Mouse (Mus musculus): Measurements from ENCODE around the gene Igfals.

Igfals gene

DNA sequence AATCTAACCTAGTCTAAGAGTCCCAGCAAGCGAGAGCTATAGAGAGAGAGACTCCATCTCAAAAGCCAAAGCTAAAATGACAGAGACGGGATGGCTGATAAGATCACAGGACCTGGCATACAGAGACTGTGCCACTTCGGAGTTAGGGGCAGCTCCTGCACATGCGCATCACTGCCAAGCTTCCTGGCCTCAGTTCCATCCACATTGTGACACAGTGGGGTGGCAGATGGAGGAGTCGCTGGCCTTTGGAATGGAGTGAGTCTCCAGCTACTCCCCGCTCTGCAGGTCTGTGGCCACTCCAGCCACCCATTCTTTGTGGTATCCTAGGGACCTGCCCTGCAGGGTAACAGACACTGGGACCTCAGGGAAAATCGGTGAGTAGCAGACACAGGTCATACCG is at the start of gene Igfals:
Gene Igfals (plus strand): TSS at position 222 of the 400 bp plus-strand sequence.
- in situ Hi-C loops (cut with MboI, MseI), result no loop called here

DNA sequence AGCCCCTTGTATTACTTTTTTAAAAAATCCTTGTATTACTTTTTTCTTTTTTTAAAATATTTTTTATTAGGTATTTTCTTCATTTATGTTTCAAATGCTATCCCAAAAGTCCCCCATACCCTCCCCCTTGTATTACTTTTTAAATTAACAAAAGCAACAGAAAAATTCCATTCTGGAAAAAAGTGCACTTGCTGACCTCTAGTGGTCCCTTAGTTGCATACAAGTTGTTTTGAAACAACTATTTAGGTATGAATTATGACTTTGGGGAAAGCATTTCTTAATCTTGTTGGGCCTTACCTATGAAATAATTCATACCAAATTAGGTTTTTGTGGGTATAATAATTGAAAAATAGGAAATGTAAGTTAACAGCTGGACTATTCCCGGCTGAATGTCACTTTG is 48.3 kb upstream of the Igfals start:
- in situ Hi-C loops (cut with MboI, MseI), result loop anchor here (10.0 kb wide), 1 partner anchor 73 kb away; no protein-coding TSS in a partner anchor

DNA sequence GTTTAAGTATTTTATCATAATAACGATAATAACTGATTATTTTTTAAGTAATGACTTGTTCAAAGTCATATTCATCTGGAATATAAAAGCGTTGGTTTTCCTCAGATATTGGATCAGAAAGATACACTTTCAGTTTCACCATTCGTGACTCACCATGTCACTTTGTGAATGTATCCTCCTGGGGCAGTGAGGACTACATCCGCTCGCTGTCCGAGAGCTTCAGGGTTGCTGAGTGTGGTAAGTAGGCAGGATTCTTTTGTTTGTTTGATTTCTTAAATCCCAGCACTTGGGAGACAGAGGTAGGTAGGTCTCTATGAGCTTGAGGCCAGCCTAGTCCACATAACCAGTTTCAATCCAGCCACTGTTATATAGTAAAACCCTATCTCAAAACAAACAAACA is 47.6 kb upstream of the Igfals start:
- in situ Hi-C loops (cut with MboI, MseI), result loop anchor here (10.0 kb wide), 1 partner anchor 73 kb away; no protein-coding TSS in a partner anchor

DNA sequence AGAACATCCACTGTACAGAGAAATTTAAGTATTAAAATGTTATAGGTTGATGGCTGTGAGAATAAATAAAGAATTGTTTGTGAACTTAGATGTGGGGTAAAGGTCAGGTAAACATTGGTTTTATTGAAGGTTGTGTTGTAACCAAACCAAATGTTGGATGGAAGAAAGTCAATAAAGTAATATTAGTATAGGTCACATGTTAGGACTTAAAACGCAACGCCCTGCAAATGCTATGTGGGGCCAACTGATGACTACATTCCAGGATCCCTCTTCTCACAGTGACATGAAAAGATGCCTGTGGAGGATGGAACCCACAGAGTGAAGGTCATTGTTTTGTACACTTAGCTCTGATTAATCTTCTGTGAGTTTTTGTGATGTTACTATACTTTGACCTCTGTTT is 46.3 kb upstream of the Igfals start:
- in situ Hi-C loops (cut with MboI, MseI), result loop anchor here (10.0 kb wide), 1 partner anchor 75 kb away; no protein-coding TSS in a partner anchor

DNA sequence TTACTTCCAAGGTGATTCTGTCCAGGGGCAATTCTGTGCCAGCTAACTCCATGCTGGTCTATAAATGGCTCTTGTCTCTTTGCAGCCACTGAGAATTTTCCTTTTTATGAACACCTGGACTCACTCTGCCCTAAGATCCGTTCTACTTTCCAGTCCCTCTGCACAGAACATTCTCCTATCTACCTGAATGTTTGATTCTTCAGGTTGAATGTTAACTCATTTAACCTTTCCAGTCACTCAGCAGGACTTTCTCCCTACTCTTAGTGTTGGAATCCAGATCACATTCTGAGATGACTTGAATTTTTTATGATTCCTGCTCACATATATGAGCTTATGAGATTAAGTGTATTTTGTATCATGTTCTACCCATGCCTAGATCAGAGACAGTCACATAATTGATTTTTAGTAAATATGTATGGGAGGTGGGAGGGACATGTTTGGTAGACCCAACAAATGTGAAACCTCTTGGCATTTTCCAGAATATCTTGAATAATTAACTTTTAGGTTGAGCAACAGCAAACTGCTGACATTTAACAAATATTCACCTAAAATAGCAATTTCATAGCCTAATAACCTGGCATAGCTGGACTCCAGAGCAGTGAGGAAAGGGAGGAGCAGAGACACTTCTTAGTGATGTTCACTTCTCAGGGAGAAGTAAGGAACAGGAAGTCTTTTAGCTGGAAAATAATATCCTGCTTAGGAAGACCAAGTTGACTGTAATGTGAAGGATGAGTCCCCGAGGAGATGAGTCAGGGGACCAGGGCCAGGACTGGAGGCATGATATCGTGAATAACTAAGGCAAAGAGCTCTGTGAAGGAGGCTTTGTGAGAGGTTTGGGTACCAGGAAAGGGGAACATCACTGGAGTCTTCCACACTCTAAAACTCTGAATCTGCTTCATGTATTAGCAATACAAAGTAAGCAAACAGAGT is 44.2 kb upstream of the Igfals start:
- in situ Hi-C loops (cut with MboI, MseI), result no loop called here

DNA sequence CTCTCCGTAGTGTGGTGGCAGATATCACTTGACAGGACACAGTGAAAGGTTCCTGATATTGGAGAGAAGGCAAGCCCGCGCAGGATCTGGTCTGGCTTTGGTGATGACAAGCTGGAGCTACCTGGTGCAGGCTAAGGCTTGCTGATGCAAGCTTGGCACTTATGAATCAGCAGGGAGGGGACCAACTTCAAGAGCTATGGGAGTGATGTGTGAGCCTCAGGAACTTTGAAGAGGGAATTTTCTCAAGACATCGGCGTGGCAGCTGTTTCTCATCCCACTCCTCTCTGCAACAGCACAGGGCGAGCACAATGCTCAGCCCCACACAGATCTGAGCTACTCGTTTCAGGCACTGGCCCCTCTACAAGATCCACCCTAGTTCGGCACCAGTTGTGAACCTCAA is 26.0 kb upstream of the Igfals start, which contains the start of gene Hagh:
Gene Hagh (plus strand): TSS at position 302 of the 400 bp plus-strand sequence.
- in situ Hi-C loops (cut with MboI, MseI), result no loop called here

DNA sequence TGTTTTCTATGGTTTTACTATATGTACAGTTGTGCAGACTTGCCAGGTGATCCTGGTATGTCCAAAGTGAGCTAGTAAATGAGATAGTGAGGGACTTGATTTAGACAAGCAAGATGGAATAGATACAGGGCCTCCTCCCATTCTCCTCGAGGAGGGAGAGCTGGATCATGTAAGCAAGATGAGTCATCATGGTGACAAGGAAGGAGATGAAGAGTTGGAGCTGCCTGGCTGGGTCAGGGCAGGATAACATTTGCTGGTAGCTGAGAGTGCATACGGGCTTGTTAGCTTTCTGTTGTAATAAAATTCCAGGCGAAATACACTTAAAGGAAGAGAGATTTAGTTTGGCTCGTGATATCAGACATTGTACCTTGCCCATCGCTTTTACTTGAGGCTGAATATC is 25.5 kb upstream of the Igfals start:
- in situ Hi-C loops (cut with MboI, MseI), result no loop called here

DNA sequence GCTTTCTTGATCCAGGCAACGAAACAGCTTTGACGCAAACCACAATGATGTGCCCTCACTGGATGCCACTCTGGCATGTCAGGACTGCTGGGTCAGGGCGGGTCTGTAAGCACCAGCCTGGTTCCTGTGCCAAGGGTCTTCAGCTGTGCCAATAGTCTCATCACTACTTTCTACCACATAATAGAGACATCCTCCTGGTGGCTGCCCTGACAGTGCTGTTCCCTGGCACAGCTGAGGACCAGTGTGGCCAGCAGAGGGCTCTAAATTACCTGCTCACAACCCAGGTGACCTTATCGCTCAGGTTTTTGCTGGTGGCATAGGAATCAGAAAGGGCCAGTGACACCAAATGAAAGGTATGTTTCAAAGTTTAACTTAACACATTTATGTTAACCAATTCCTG is 24.7 kb upstream of the Igfals start:
- in situ Hi-C loops (cut with MboI, MseI), result no loop called here

DNA sequence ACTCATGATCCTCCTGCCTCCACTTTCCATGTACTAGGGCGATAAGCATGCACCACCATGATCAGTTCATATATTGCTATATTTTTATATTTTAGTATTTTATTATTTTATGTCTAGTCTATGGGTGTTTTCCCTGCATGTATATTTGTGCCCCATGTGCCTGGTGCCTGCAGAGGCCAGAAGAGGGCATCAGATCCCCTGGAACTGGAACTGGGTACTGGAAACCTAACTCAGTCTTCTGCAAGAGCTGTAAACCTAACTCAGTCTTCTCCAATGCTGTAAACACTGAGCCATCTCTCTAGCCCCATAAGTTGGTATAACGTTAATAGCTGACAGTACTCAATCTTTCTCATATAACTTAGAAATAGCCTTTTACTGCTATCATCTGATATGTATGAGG is 23.2 kb upstream of the Igfals start:
- in situ Hi-C loops (cut with MboI, MseI), result no loop called here

DNA sequence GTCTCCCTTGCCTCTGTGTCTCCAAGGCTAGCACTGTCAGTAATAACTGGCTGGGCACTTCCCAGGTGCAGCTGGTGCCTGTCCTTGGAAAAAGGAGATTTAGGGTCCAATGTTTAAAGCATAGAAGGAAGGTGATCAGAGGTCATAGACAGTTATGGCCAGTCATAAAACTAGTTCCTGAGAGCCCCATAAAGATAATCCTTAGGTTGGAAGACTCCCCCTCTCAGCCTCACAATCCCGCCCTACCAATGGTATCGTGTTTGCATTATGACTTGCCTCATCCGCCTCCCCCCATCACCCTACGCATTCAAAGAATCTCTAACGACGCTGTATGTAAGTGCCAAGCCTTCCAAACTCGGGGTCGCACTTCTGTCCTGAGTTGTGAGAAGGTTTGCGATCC is 21.3 kb upstream of the Igfals start:
- in situ Hi-C loops (cut with MboI, MseI), result no loop called here

DNA sequence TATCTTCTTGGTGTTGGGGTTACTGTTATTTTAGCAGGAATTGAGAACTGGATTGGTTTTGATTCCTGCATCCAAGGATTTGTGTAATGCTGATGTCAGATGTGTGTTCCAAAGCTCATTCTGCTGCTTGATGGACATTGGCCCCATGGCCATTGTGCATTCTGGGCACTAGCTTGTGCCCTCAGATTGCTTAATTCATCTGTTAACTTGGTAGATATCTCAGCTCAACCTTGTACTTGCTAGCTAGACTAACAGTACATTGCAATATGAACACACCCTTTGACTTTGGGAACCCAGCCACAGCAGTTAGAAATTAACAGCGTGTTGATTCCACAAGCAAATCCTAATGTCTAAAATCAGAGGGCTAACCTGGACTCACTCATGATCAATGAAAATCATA is 18.4 kb upstream of the Igfals start:
- in situ Hi-C loops (cut with MboI, MseI), result no loop called here

DNA sequence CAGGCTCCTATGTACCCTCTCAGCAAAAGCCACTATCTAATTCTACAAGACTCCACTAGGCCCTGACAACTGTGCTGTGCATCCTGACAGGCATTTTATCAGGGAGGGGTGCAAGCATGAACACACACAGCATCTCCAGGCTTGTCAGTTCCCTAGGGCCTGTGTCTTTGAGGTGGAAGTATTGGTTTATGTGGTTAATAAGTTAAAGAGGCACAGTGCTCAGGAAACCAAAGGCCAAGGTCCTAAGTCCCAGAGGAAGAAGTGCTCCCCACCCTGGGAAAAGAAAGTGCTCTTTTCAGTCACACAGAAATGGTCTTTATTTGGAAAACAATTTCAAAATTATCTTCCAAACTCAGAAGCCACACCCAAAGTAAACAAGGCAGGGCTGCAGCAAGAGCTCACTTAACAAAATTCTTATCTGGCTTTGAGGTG is 17.2 kb upstream of the Igfals start:
- in situ Hi-C loops (cut with MboI, MseI), result no loop called here

DNA sequence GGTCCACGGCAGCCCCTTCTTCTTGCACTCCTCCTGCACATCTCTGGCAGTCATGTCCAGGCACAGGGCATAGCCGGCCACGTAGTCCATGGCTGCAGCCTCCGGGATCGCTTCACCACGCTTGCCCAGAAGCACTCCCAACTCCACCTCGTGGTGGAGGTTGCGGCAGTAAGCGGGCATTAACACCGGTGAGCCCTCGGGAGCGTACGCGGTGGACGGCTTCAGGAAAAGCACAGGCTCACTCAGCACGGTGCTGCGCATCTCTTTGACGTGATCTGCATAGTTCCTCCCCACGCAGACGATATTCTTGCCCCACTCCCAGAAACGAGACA is 16.1 kb upstream of the Igfals start:
- in situ Hi-C loops (cut with MboI, MseI), result loop anchor here (5.0 kb wide), 1 partner anchor 43 kb away; no protein-coding TSS in a partner anchor

DNA sequence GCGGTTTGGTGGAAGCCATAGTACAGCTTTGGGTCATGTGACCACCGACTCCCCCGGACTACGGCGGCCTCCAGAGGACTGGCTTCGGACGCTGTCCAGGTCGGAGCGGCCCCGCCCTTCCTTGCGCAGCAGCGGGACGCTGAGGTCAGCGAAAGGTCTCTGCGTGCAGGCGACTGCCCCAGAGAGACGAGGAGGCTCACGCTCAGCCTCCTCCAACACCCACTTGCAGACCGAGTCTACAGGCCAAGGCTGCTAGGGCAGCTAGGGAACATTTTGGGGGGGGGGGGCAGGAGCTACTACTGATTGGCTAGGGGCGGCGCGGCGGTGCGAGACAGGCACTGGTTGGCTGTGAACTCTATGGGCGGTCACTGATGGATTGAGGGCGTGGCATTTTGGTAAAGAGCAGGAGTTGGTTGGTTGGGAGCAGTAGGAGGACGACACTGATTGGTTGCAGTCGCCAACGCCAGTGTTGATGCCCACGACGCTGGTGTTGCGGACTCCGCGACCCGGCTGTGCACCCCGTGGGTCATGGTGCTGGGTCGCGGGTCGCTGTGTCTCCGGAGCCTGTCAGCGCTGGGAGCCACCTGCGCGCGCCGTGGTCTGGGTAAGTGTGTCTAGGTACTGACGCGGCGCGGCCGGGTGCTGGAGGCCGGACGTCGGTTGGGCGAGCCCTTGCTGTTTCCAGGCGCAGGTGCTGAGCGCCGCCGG is 15.6 kb upstream of the Igfals start, which contains the start of gene Fahd1:
Gene Fahd1 (minus strand): TSS at position 300 of the 708 bp plus-strand sequence.
- in situ Hi-C loops (cut with MboI, MseI), result loop anchor here (5.0 kb wide), 1 partner anchor 42 kb away; no protein-coding TSS in a partner anchor

DNA sequence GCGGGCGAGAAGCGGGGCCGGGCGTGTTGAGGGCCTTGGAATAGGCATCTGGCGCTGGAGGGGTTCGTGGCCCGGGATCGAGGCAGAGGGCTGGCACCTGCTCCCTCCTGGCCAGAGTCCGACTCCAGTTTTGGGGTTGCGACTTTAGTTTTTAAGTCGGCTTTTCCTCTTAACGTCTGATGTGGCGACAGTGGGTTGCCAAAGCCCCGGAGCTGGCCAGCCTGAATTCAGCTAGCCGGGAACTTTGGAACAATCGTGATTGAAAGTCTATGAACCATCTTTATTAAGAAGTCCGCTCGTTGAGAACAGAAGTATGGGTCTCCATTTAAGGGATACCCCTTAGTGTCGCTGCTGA is 15.0 kb upstream of the Igfals start:
- in situ Hi-C loops (cut with MboI, MseI), result loop anchor here (5.0 kb wide), 1 partner anchor 42 kb away; no protein-coding TSS in a partner anchor

DNA sequence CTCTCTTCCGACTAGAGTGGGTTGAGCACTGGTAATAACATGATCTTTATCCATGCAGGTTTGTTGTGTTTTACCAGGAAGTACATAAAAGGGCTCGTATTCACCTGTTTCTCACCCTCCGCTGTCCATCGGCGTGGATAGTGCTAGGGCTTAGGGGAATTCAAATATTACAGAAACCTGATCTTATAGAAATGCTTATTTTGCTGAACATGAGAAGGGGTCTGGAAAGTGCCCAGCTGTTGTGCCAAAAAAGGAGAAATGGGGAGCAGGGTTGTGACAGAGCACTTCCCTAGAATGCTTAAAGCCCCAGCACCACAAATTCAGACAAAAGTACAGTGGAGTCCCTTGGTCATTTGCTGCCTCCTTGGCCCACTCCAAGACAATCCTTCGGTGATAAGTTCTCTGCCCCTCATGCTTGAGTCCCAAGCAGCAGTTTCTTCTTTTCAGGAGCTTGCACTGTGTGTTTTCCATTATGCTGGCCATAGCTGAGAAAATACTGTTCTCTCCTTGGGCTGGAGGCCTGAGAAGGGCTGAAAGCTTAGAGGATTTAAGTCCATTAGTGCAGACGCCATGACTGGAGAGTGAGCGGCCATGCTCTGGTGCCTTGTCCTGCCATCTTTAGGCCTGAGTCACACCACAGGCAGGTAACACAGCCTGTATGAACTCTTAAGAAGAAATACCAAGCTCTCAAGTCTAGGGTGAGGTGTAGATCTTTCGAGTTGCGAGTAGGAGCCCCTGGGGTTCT is 14.2 kb upstream of the Igfals start:
- in situ Hi-C loops (cut with MboI, MseI), result loop anchor here (5.0 kb wide), 1 partner anchor 41 kb away; no protein-coding TSS in a partner anchor

DNA sequence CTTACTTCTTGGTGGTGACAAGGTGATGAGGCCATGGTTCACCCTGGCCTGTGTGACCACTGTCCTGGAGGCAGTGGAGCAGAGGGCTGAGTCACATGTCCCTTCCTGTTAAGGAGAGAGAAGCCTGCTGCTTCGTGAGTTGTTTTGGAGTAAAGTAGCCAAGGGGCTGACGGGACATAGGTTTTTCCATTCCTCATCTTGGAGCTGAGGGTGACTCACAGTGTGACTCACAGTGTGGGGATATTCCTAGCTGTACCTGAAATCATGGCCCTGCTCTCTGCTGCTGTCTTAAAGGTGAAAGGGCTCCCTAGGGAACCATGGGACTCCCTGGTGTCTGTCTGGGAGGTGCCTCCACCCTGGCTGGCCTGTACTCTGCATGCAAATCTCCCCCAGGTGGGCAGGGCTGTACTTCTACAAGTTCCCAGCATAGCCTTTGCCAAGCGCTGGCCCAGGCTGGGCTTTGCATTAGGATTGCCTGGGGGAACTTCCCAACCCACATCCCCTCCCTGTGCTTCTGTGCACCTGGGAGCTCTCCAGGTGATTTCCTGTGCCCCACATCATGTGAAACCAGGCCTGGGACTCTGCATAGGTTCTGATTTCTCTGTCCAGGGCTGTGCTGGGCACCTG is 9.8 kb upstream of the Igfals start:
- in situ Hi-C loops (cut with MboI, MseI), result no loop called here

DNA sequence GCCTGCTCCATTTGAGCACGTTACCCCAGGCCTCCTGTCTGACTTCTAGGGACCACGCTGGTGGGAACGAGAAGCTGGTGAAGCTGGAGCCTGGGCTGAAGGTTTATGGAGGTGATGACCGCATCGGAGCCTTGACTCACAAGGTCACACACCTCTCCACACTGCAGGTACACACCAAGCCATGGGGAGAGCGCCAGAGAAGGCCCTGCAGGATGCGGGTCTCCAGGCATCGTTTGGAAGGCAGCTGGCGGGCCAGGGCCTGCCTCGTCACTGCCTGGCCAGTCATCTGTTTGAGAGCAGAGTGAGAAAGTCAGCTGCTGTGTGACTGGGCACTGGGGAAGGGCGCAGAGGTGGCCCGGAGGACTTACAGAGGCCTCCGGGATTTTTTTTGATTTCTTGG is 9.2 kb upstream of the Igfals start:
- in situ Hi-C loops (cut with MboI, MseI), result no loop called here

DNA sequence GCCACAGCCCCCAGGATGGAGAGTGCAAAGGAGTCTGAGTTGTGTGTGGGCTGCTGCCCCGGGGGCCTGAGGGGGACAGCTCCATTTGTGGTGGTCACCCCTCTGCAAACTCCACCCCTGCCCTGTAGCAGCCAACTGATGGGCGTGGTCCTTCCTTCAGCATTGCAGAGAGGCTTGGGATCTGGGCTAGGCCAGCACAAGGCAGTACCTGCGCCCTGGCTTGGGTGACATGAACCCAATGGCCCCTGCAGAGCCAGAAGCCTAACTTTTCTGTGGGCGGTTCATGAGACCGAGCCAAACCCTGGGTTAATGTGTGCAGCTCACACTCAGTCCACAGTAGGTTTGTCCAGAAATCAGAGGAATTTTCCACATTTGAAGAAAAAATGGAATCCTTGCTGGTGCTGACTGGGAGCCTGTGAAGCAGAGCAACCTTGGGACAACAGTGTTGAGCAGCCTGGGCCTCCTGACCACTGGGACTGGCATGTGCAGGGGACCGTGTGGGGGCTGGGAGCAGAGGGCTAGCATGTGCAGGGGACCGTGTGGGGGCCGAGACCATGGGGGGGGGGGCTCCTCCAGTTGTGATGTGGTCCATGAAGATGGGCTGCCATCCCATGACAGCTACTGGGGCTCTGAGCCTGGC is 7.8 kb upstream of the Igfals start:
- in situ Hi-C loops (cut with MboI, MseI), result no loop called here

DNA sequence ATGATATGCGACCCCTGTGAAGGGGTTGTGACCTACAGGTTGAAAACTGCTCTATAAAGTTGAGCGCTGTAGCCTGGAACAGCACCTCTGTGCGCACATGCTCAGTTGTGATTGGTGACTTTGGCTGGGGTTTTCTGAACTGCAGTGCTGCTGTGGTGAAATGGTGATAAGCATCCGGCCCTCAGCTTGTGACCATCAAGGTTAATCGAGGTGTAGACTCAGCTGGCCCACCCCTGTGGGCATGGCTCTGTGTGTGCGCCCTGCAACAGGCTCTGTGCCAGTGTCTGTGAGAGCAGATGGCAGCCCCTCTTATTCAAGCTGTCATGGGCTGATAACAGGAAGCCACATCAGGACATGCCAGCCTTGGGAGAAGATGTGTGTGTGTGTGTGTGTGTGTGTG is 6.8 kb upstream of the Igfals start:
- in situ Hi-C loops (cut with MboI, MseI), result no loop called here

DNA sequence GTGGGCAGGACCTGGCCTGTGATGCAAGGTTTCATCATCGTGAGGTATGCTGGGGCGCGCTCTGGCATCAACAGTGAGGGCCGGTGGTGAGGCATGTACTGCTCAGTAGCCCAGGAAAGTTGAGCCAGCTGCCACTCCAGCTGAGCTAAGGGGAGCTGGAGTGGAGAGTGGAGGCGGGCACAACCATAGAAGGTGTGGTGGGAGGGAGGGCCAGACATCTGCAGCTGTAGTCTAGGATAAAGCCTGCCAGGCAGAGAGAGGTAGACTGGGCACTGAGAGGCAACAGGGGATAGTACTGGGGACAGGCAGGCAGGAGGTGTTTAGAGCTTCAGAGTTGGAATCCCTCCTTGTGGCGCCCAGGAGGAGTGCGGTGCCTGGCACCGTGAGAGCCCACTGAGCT is 5.7 kb upstream of the Igfals start:
- in situ Hi-C loops (cut with MboI, MseI), result no loop called here
